Mouse (Mus musculus) neural tube, embryonic 14.5 days (tissue): ENCODE measurements around the gene Galr3. TPM values are rescaled to one million over a fixed set of nuclear protein-coding genes. Genes with fewer than 3 reads are reported as not detected.
"Not testable (repeated sequence)": the region's sequence is repeated elsewhere in the genome, so short reads cannot be mapped to it uniquely, and the experiment has no call there.

Source experiments
- ATAC-seq: fragments of 200-750 bp; cut with Nextera tagmentation; 2 replicates; pipeline ENCODE4 v1.8.0; 2017; ENCODE audit warnings: low read depth, mild to moderate bottlenecking, moderate TSS enrichment, moderate library complexity
- H3K27ac ChIP-seq: fragments of 300-500 bp; sonication (generic); 2 replicates; pipeline ENCODE4 v1.5.1; 2014; ENCODE audit warnings: low read depth, mild to moderate bottlenecking, control low read depth, low read length, moderate library complexity, mixed read lengths
- H3K27me3 ChIP-seq: fragments of 300-500 bp; sonication (generic); 2 replicates; pipeline ENCODE4 v1.6.1; 2014; ENCODE audit warnings: low read length; ENCODE audit not compliant: control insufficient read depth, insufficient read depth
- H3K36me3 ChIP-seq: fragments of 300-500 bp; sonication (generic); 2 replicates; pipeline ENCODE4 v1.6.1; 2014; ENCODE audit warnings: low read length, mixed read lengths; ENCODE audit not compliant: control insufficient read depth, insufficient read depth
- H3K4me1 ChIP-seq: fragments of 300-500 bp; sonication (generic); 2 replicates; pipeline ENCODE4 v1.6.1; 2014; ENCODE audit warnings: low read length; ENCODE audit not compliant: control insufficient read depth, insufficient read depth
- H3K4me2 ChIP-seq: fragments of 300-500 bp; sonication (generic); 2 replicates; pipeline ENCODE4 v1.6.1; 2014; ENCODE audit warnings: mild to moderate bottlenecking, low read depth, low read length, control low read depth
- H3K4me3 ChIP-seq: fragments of 300-500 bp; sonication (generic); 2 replicates; pipeline ENCODE4 v1.5.1; 2014; ENCODE audit warnings: low read depth, low read length, control low read depth, mixed read lengths
- H3K9ac ChIP-seq: fragments of 300-500 bp; sonication (generic); replicated peaks from 2 replicates; pipeline ENCODE4 v1.6.1; 2014; ENCODE audit warnings: low read depth, mild to moderate bottlenecking, control low read depth, low read length, mixed read lengths
- H3K9me3 ChIP-seq: fragments of 300-500 bp; sonication (generic); 2 replicates; pipeline ENCODE4 v1.6.1; 2016; ENCODE audit warnings: low read length; ENCODE audit not compliant: control insufficient read depth
- WGBS: fragments of 180-500 bp; shearing (Covaris S2); extraction: QIAGEN DNeasy Blood & Tissue Kit; methylation state at CpG from one replicate; pipeline ENCODE4 v1.1.7; 2014; 5-methylcytosine and 5-hydroxymethylcytosine counted together
- polyA plus RNA-seq: library from polyadenylated mRNA; unstranded; fragments of >200 nt; fragmentation: Nextera tagmentation; extraction: Ambion mirVana; gene quantifications from 2 replicates; pipeline ENCODE4 v1.2.1, GENCODE M21; 2014

Galr3 gene
- polyA plus RNA-seq, 1 experiment from 2014 or later, result not detected

GRCm38 (mm10) chr15:79002036-79002435, 39.6 kb upstream of the Galr3 start:
- Histone ChIP-seq H3K4me1 (no peaks in the 10 kb centered on the region), H3K36me3 (peaks cover 42% of the 10 kb centered on the region), H3K27me3 (no peaks in the 10 kb centered on the region), H3K9ac (no peak overlapping the region), H3K4me3 (no peak overlapping the region), H3K27ac (no peak overlapping the region), H3K9me3 (no peaks in the 10 kb centered on the region), H3K4me2 (no peak overlapping the region)
- WGBS, result 58% methylated on average over 19 of the region's 19 CpGs
- ATAC-seq, result no peak

- Histone ChIP-seq H3K4me2 (no peak overlapping the region), H3K27me3 (no peaks in the 10 kb centered on the region), H3K4me3 (no peak overlapping the region), H3K36me3 (peaks cover 42% of the 10 kb centered on the region), H3K27ac (no peak overlapping the region), H3K9me3 (no peaks in the 10 kb centered on the region), H3K9ac (no peak overlapping the region), H3K4me1 (no peaks in the 10 kb centered on the region)
- no peak for ATAC-seq
- WGBS, result 89% methylated on average over 3 of the region's 3 CpGs
Observed at GRCm38 (mm10) chr15:79003079-79003478, 38.6 kb upstream of the Galr3 start.

GRCm38 (mm10) chr15:79005581-79005980, 36.1 kb upstream of the Galr3 start:
- Histone ChIP-seq H3K27ac (no peak overlapping the region), H3K4me2 (no peak overlapping the region), H3K9me3 (no peaks in the 10 kb centered on the region), H3K4me3 (no peak overlapping the region), H3K4me1 (no peaks in the 10 kb centered on the region), H3K9ac (no peak overlapping the region), H3K36me3 (peaks cover 37% of the 10 kb centered on the region), H3K27me3 (no peaks in the 10 kb centered on the region)
- WGBS, result 91% methylated on average over 9 of the region's 9 CpGs
- ATAC-seq, result no peak

GRCm38 (mm10) chr15:79006638-79007037, 35.0 kb upstream of the Galr3 start:
- H3K4me2 ChIP-seq, result no peak overlapping the region
- peaks cover 34% of the 10 kb centered on the region for H3K36me3 ChIP-seq
- no peak for ATAC-seq
- H3K4me1 ChIP-seq, result no peaks in the 10 kb centered on the region
- H3K9me3 ChIP-seq, result no peaks in the 10 kb centered on the region
- WGBS, result 74% methylated on average over 3 of the region's 3 CpGs
- no peak overlapping the region for H3K9ac ChIP-seq
- no peak overlapping the region for H3K27ac ChIP-seq
- no peaks in the 10 kb centered on the region for H3K27me3 ChIP-seq
- no peak overlapping the region for H3K4me3 ChIP-seq

- no peak for ATAC-seq
- no peak overlapping the region for H3K9ac ChIP-seq
- no peaks in the 10 kb centered on the region for H3K27me3 ChIP-seq
- no peaks in the 10 kb centered on the region for H3K4me1 ChIP-seq
- H3K9me3 ChIP-seq, result no peaks in the 10 kb centered on the region
- H3K4me3 ChIP-seq, result no peak overlapping the region
- no peak overlapping the region for H3K4me2 ChIP-seq
- no peak overlapping the region for H3K27ac ChIP-seq
- H3K36me3 ChIP-seq, result peaks cover 30% of the 10 kb centered on the region
- 90% methylated on average over 5 of the region's 5 CpGs for WGBS
Observed at GRCm38 (mm10) chr15:79007059-79007458, 34.6 kb upstream of the Galr3 start.

- not testable (repeated sequence) for H3K4me1 ChIP-seq, H3K4me3 ChIP-seq, ATAC-seq, H3K27ac ChIP-seq, H3K9ac ChIP-seq, H3K4me2 ChIP-seq, H3K27me3 ChIP-seq, H3K9me3 ChIP-seq
- 88% methylated on average over 6 of the region's 6 CpGs for WGBS
- peaks cover 23% of the 10 kb centered on the region; the same call in 1 of the 2 replicates for H3K36me3 ChIP-seq
Observed at GRCm38 (mm10) chr15:79007836-79008235, 33.8 kb upstream of the Galr3 start.

- Histone ChIP-seq H3K27me3 (no peaks in the 10 kb centered on the region), H3K4me2 (no peak overlapping the region), H3K36me3 (peaks cover 9% of the 10 kb centered on the region; the same call in 1 of the 2 replicates), H3K4me3 (no peak overlapping the region), H3K9ac (no peak overlapping the region), H3K9me3 (no peaks in the 10 kb centered on the region), H3K4me1 (no peaks in the 10 kb centered on the region), H3K27ac (no peak overlapping the region)
- ATAC-seq, result no peak
- WGBS, result 59% methylated on average over 5 of the region's 5 CpGs
Observed at GRCm38 (mm10) chr15:79009734-79010133, 32.0 kb upstream of the Galr3 start.

- H3K4me3 ChIP-seq, result no peak overlapping the region
- no peaks in the 10 kb centered on the region for H3K9me3 ChIP-seq
- no peak overlapping the region for H3K9ac ChIP-seq
- WGBS, result 19% methylated on average over 10 of the region's 10 CpGs
- H3K36me3 ChIP-seq, result no peaks in the 10 kb centered on the region
- no peak for ATAC-seq
- no peak overlapping the region for H3K4me2 ChIP-seq
- H3K27me3 ChIP-seq, result no peaks in the 10 kb centered on the region
- no peak overlapping the region for H3K27ac ChIP-seq
- no peaks in the 10 kb centered on the region for H3K4me1 ChIP-seq
Observed at GRCm38 (mm10) chr15:79011550-79011949, 30.1 kb upstream of the Galr3 start.

GRCm38 (mm10) chr15:79013382-79013781, 28.3 kb upstream of the Galr3 start:
- Histone ChIP-seq H3K4me1 (no peaks in the 10 kb centered on the region), H3K36me3 (no peaks in the 10 kb centered on the region), H3K27me3 (no peaks in the 10 kb centered on the region), H3K9me3 (no peaks in the 10 kb centered on the region), H3K4me2 (no peak overlapping the region), H3K4me3 (no peak overlapping the region), H3K27ac (no peak overlapping the region), H3K9ac (no peak overlapping the region)
- 28% methylated on average over 7 of the region's 7 CpGs for WGBS
- no peak for ATAC-seq

GRCm38 (mm10) chr15:79018191-79018590, 23.5 kb upstream of the Galr3 start:
- Histone ChIP-seq H3K4me3 (no peak overlapping the region), H3K4me2 (no peak overlapping the region), H3K27ac (no peak overlapping the region), H3K9ac (no peak overlapping the region), H3K27me3 (no peaks in the 10 kb centered on the region), H3K36me3 (no peaks in the 10 kb centered on the region), H3K4me1 (no peaks in the 10 kb centered on the region), H3K9me3 (no peaks in the 10 kb centered on the region)
- ATAC-seq, result no peak
- 25% methylated on average over 4 of the region's 4 CpGs for WGBS
